Mouse (Mus musculus): ENCODE measurements at regions not wholly inside any gene's neighbourhood (a gene's known extent, or its start where the extent isn't known, plus 50 kb on each side); places are given as distances from the start of the nearest gene placed in this dataset.

DNA sequence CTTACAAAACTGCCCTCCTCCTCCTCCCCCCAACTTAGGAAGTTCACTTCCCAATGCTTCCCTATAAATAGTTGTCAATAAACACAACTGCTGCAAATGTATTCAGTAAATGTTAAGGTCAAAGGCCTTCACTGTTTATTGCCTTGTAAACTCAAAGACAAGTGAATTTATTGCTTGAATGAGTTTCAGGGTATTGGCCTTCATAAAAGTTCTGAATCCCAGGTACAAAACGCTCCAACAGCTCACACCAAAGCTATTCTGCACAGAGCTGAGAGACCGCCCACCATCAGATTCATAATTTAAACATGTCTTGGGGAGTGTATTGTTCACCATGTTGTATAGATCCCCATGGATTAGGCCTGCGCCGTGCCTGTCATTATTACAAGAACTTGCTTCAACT is 53.9 kb upstream of the Cdkn3 start:
- H3K9me3 ChIP-seq (ENCODE audit: control insufficient read depth) = no peaks in the 10 kb centered on the region
- 0 out of 2 replicates have a peak, but pooled peaks cover 2% of the 10 kb centered on the region for H3K4me1 ChIP-seq (replicated peaks; ENCODE audit: control insufficient read depth, insufficient read depth, low read length)
- no peaks in the 10 kb centered on the region for H3K27me3 ChIP-seq (replicated peaks; ENCODE audit: control insufficient read depth, insufficient read depth, low read length)
- WGBS = 27% methylated on average over 4 of the region's 4 CpGs
- no peak for TF ChIP-seq CTCF (IDR thresholded peaks at IDR 0.05; ENCODE audit: low read depth)
- no peak overlapping the region for H3K4me3 ChIP-seq (ENCODE audit: low read depth, low read length)
- no peak overlapping the region for H3K27ac ChIP-seq (ENCODE audit: low read depth, low read length)
- H3K4me2 ChIP-seq (replicated peaks; ENCODE audit: low read depth) = 0 out of 2 replicates have a peak overlapping the region, but pooled peaks have one; percentile 2
- no peak overlapping the region for H3K9ac ChIP-seq (ENCODE audit: low read depth, low read length)
- ATAC-seq = peak; percentile 56
- H3K36me3 ChIP-seq (ENCODE audit: control insufficient read depth, insufficient read depth) = no peaks in the 10 kb centered on the region

DNA sequence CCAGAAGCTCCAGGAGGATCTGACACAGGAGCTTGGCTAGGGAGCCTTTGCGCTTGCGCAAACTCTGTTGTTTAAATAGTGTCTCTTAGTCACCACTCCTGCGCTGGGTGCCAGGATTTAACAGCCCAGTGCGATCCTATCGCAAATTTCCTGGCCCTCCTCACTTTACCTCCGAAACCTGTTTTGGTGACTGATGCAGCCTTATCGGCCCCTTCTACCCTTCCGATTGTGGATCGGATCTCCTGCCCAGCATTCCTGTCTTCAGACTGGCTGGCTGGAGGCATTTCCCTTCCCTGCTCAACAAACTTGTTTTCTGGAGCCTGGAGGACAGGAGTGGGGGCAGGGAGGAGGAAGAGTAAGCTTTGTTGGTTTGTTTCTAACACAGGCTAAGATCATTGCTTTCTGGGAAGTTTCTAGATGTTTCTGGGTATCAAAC is 56.0 kb upstream of the Cdkn3 start:
- ATAC-seq = peak; percentile 53; the same call in 1 of the 2 replicates
- H3K4me2 ChIP-seq (replicated peaks; ENCODE audit: low read depth) = peak overlapping the region; percentile 59
- H3K27ac ChIP-seq (ENCODE audit: low read depth, low read length) = no peak overlapping the region
- H3K4me1 ChIP-seq (replicated peaks; ENCODE audit: control insufficient read depth, insufficient read depth, low read length) = 0 out of 2 replicates have a peak, but pooled peaks cover 2% of the 10 kb centered on the region
- no peak for TF ChIP-seq CTCF (IDR thresholded peaks at IDR 0.05; ENCODE audit: low read depth)
- H3K4me3 ChIP-seq (ENCODE audit: low read depth, low read length) = peak overlapping the region; percentile 9; the same call in 1 of the 2 replicates
- H3K9me3 ChIP-seq (ENCODE audit: control insufficient read depth) = no peaks in the 10 kb centered on the region
- H3K27me3 ChIP-seq (replicated peaks; ENCODE audit: control insufficient read depth, insufficient read depth, low read length) = no peaks in the 10 kb centered on the region
- H3K36me3 ChIP-seq (ENCODE audit: control insufficient read depth, insufficient read depth) = no peaks in the 10 kb centered on the region
- H3K9ac ChIP-seq (ENCODE audit: low read depth, low read length) = no peak overlapping the region
- WGBS = 11% methylated on average over 9 of the region's 9 CpGs

DNA sequence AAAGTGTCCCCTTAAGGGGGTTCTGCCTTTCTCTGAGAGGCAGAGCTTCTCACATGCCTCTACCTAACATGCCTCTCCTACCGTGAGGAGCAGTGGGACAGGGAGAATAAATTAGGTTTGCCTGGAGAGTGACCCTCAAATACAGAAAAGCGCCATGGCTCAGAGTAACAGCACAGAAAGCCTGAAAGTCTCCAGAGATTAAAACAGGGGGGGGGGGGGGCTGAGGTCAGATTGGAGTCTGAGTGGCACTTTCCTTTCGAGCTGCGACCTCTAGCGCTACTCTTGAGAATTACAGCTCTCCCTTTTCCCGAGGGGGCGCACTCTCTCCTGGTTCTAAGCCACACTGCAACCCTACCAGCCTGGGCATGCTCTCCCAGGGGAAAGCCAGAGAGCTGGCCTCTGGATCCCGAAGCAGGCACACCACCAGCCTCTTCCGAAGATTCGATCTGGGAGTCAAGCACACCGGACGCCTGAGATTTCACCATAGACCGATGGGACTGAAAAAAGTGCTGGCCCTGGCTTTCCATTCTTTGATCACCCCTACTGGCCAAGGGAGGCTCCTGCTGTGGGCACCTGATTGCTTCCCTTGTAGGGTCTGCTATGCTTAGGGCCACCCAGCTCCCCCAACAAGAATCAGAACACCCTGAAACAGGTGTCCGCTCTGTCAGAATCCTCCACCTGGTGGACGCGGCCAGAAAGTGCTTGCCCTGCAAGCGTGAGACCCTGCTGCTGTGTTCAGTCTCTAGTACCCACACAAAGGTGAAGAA is 57.5 kb upstream of the Cdkn3 start:
- WGBS = 43% methylated on average over 17 of the region's 17 CpGs
- no peaks in the 10 kb centered on the region for H3K9me3 ChIP-seq (ENCODE audit: control insufficient read depth)
- ATAC-seq = no peak
- H3K4me3 ChIP-seq (ENCODE audit: low read depth, low read length) = no peak overlapping the region
- TF ChIP-seq CTCF (IDR thresholded peaks at IDR 0.05; ENCODE audit: low read depth) = peak; percentile 78
- 0 out of 2 replicates have a peak, but pooled peaks cover 2% of the 10 kb centered on the region for H3K4me1 ChIP-seq (replicated peaks; ENCODE audit: control insufficient read depth, insufficient read depth, low read length)
- H3K27ac ChIP-seq (ENCODE audit: low read depth, low read length) = no peak overlapping the region
- H3K27me3 ChIP-seq (replicated peaks; ENCODE audit: control insufficient read depth, insufficient read depth, low read length) = no peaks in the 10 kb centered on the region
- no peak overlapping the region for H3K4me2 ChIP-seq (replicated peaks; ENCODE audit: low read depth)
- no peak overlapping the region for H3K9ac ChIP-seq (ENCODE audit: low read depth, low read length)
- H3K36me3 ChIP-seq (ENCODE audit: control insufficient read depth, insufficient read depth) = no peaks in the 10 kb centered on the region

DNA sequence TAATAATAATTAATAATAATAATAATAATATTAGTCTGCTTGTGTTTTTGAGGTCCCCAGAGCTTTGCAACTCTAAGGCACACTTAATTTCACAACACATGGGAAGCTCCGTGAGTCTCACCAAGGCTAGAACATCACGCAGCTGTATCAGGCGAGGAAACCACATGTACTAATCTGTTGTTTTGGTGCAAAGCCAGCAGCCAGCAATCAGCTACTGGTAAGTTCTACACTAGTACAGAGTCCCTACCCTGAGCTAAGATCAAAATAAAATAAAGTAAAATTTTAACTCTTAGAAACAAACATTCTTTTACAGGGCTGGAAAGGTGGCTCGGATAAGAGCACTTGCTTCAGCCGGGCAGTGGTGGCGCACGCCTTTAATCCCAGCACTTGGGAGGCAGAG is 67.8 kb upstream of the Cdkn3 start:
- TF ChIP-seq CTCF (IDR thresholded peaks at IDR 0.05; ENCODE audit: low read depth) = no peak
- no peak overlapping the region for H3K4me2 ChIP-seq (replicated peaks; ENCODE audit: low read depth)
- H3K36me3 ChIP-seq (ENCODE audit: control insufficient read depth, insufficient read depth) = no peaks in the 10 kb centered on the region
- H3K4me3 ChIP-seq (ENCODE audit: low read depth, low read length) = no peak overlapping the region
- no peak overlapping the region for H3K9ac ChIP-seq (ENCODE audit: low read depth, low read length)
- no peaks in the 10 kb centered on the region for H3K27me3 ChIP-seq (replicated peaks; ENCODE audit: control insufficient read depth, insufficient read depth, low read length)
- no peaks in the 10 kb centered on the region for H3K9me3 ChIP-seq (ENCODE audit: control insufficient read depth)
- no peak overlapping the region for H3K27ac ChIP-seq (ENCODE audit: low read depth, low read length)
- WGBS = 90% methylated on average over 7 of the region's 7 CpGs
- H3K4me1 ChIP-seq (replicated peaks; ENCODE audit: control insufficient read depth, insufficient read depth, low read length) = peaks cover 6% of the 10 kb centered on the region; the same call in 1 of the 2 replicates
- ATAC-seq = no peak

DNA sequence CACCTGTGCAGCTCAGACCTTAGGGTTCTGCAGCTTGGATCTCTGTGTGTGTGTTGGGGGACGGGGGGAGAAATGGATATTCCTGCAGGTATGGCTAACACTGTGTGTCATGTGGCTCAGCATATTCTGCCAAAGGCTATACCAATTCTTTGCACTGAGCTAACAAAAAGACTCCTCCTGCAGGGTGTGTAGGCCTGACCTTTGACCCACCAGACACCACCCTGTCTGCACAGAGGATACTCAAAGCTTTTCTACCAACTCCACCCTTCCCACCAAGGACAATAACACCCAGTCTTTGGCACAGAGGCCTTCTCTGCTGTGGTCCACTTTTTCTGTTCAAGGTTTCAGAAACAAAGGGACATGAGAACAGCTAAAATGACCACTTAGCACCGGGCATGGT is 68.3 kb upstream of the Cdkn3 start:
- peak; percentile 38; the same call in 1 of the 2 replicates for ATAC-seq
- Histone ChIP-seq H3K27ac (ENCODE audit: low read depth, low read length) (no peak overlapping the region), H3K9me3 (ENCODE audit: control insufficient read depth) (no peaks in the 10 kb centered on the region), H3K4me3 (ENCODE audit: low read depth, low read length) (no peak overlapping the region), H3K4me1 (replicated peaks; ENCODE audit: control insufficient read depth, insufficient read depth, low read length) (peaks cover 6% of the 10 kb centered on the region; the same call in 1 of the 2 replicates), H3K27me3 (replicated peaks; ENCODE audit: control insufficient read depth, insufficient read depth, low read length) (no peaks in the 10 kb centered on the region), H3K4me2 (replicated peaks; ENCODE audit: low read depth) (no peak overlapping the region), H3K36me3 (ENCODE audit: control insufficient read depth, insufficient read depth) (no peaks in the 10 kb centered on the region), H3K9ac (ENCODE audit: low read depth, low read length) (no peak overlapping the region)
- no peak for TF ChIP-seq CTCF (IDR thresholded peaks at IDR 0.05; ENCODE audit: low read depth)
- WGBS = 75% methylated on average over 2 of the region's 2 CpGs

DNA sequence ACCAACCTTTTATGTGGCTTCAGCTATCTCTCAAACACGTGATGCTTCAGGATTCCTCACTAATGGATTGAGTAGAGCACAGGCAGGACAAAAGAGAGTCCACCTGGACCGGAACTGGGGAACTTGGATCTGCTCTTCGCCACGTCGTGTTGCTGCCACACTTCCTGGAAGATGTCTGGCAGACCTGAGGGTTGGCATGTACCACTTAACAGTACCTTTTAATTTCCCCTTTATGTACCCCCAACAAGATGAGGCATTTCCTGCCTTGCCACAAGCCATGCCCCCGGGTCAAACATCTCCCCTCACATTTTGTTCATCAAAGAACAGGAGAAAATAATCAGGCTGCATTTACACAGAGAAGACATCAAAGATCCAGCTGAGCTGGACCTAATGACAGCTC is 77.6 kb upstream of the Cdkn3 start:
- no peaks in the 10 kb centered on the region for H3K36me3 ChIP-seq (ENCODE audit: control insufficient read depth, insufficient read depth)
- ATAC-seq = no peak
- WGBS = 77% methylated on average over 6 of the region's 6 CpGs

More for the DNA sequence above, 77.6 kb upstream of the Cdkn3 start:
- H3K4me2 ChIP-seq (replicated peaks; ENCODE audit: low read depth) = no peak overlapping the region
- H3K4me1 ChIP-seq (replicated peaks; ENCODE audit: control insufficient read depth, insufficient read depth, low read length) = no peaks in the 10 kb centered on the region
- H3K9ac ChIP-seq (ENCODE audit: low read depth, low read length) = no peak overlapping the region
- no peaks in the 10 kb centered on the region for H3K9me3 ChIP-seq (ENCODE audit: control insufficient read depth)
- H3K4me3 ChIP-seq (ENCODE audit: low read depth, low read length) = no peak overlapping the region
- no peaks in the 10 kb centered on the region for H3K27me3 ChIP-seq (replicated peaks; ENCODE audit: control insufficient read depth, insufficient read depth, low read length)
- no peak for TF ChIP-seq CTCF (IDR thresholded peaks at IDR 0.05; ENCODE audit: low read depth)
- no peak overlapping the region for H3K27ac ChIP-seq (ENCODE audit: low read depth, low read length)

All from intestine, postnatal 0 days (tissue).